Mouse (Mus musculus): ENCODE data around the gene Slc46a2. TPM values are rescaled to one million over a fixed set of nuclear protein-coding genes. Genes with fewer than 3 reads are reported as not detected.

Slc46a2 gene
- not detected for total RNA-seq (2023)

DNA sequence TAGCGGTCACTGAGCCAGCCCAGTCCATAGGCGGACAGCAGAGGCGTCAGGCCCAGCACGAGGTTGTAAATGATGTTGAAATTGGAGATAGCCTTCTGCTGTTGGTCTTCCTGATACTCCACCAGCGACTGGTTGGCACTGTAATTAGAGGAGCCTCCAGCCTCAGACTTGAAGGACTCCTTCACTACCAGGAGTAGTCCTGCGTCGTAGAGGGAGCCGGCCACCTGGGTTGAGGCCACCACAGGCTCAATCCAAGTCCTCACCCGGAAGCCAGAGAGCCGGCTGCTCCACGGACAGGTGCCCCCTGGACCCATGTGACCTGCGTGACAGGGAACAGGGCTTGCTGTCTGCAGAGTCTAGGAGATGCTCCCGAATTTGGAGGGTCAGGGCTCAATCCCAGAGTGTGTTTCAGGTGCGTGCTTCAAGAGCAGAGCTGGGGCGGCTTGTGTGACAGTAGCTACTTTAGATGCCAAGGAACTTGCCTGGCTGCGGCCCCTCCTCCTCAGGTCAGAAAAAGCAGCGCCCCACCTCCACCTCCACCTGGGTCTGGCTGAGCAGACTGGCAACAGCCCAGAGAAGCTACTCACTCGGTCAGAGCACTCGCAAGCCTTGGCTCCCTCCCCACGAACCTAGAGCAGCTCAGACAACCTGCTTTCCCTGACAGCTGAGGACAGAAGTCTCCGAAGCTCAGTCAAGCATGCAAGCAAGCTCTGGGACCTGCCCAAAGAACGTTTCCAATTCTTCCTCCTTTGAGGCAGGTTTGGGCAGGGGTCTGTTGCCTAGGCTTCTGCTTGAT is at the start of gene Slc46a2:
Gene Slc46a2, minus strand, starts transcription at position 449 of the 796 bp plus-strand sequence.

GRCm38 (mm10) chr4:59963405-59964344 is 48.8 kb upstream of the Slc46a2 start, which contains the start of gene Mup6:
Gene Mup6, plus strand, starts transcription at chr4:59964294.

GRCm38 (mm10) chr4:59960610-59961009 is 45.8 kb upstream of the Slc46a2 start, which contains the start of gene Mup4:
Gene Mup4, minus strand, starts transcription at chr4:59960710.

Other genes starting within 250 kb of the Slc46a2 start
- 31.9 TPM for gene Inip, start 113.5 kb downstream of the Slc46a2 start, total RNA-seq (2023)
- 20.0 TPM for gene Snx30, start 109.2 kb downstream of the Slc46a2 start, total RNA-seq (2023)
- not detected for gene Mup4, start 45.7 kb upstream of the Slc46a2 start, total RNA-seq (2023)
- gene Mup6, start 49.2 kb upstream of the Slc46a2 start, total RNA-seq (2023): not detected
- not detected for gene Mup7, start 155.4 kb upstream of the Slc46a2 start, total RNA-seq (2023)
- gene Mup2, start 239.2 kb upstream of the Slc46a2 start, total RNA-seq (2023): not detected